Mouse (Mus musculus): ENCODE results near the gene Prss36. TPM values are rescaled to one million over a fixed set of nuclear protein-coding genes. Genes with fewer than 3 reads are reported as not detected.
A peak's percentile ranks its signal among the peaks of the same experiment; 100 is the strongest.
"Not testable (repeated sequence)": the region's sequence is repeated elsewhere in the genome, so short reads cannot be mapped to it uniquely, and the experiment has no call there.

Gene Prss36
- polyA plus RNA-seq, 1 experiment from 2014 or later: 10.9 TPM

GRCm38 (mm10) chr7:127967004-127967921 is 20.7 kb upstream of the Prss36 start, which contains the start of gene Fus:
Gene Fus (plus strand): TSS chr7:127967457.
- ATAC-seq (ENCODE audit: insufficient read depth, low FRiP score, low read depth): peak; percentile 94
- Histone ChIP-seq H3K4me3 (replicated peaks) (peak within 1 kb of the TSS; percentile 67), H3K9me3 (no peaks in the 10 kb centered on the region), H3K4me2 (peak within 1 kb of the TSS; percentile 79), H3K9ac (peak within 1 kb of the TSS; percentile 91), H3K36me3 (peaks cover 19% of the 10 kb centered on the region), H3K27me3 (replicated peaks) (no peaks in the 10 kb centered on the region), H3K4me1 (peaks cover 6% of the 10 kb centered on the region), H3K27ac (peak within 1 kb of the TSS; percentile 90)
- WGBS: under 1% methylated on average over 90 of the region's 92 CpGs

- peak overlapping the region; percentile 64 for H3K4me2 ChIP-seq
- H3K36me3 ChIP-seq: peaks cover 11% of the 10 kb centered on the region
- H3K9ac ChIP-seq: peak overlapping the region; percentile 91; the same call in 1 of the 2 replicates
- peak overlapping the region; percentile 90 for H3K27ac ChIP-seq
- peak overlapping the region; percentile 67 for H3K4me3 ChIP-seq (replicated peaks)
- H3K27me3 ChIP-seq (replicated peaks): no peaks in the 10 kb centered on the region
- peaks cover 6% of the 10 kb centered on the region for H3K4me1 ChIP-seq
- no peak for ATAC-seq (ENCODE audit: insufficient read depth, low FRiP score, low read depth)
- WGBS: 10% methylated on average over 10 of the region's 10 CpGs
- H3K9me3 ChIP-seq: no peaks in the 10 kb centered on the region
These were observed 19.9 kb upstream of the Prss36 start for GRCm38 (mm10) chr7:127966371-127966918.

GRCm38 (mm10) chr7:127959364-127959763 is 12.8 kb upstream of the Prss36 start:
- no peaks in the 10 kb centered on the region for H3K27me3 ChIP-seq (replicated peaks)
- no peak overlapping the region for H3K4me2 ChIP-seq
- no peaks in the 10 kb centered on the region for H3K36me3 ChIP-seq
- H3K9ac ChIP-seq: no peak overlapping the region
- no peak overlapping the region for H3K4me3 ChIP-seq (replicated peaks)
- WGBS: 59% methylated on average over 5 of the region's 5 CpGs
- H3K9me3 ChIP-seq: no peaks in the 10 kb centered on the region
- no peaks in the 10 kb centered on the region for H3K4me1 ChIP-seq
- H3K27ac ChIP-seq: no peak overlapping the region
- no peak for ATAC-seq (ENCODE audit: insufficient read depth, low FRiP score, low read depth)

GRCm38 (mm10) chr7:127952864-127953581 is 6.5 kb upstream of the Prss36 start:
- Histone ChIP-seq H3K36me3 (no peaks in the 10 kb centered on the region), H3K4me1 (no peaks in the 10 kb centered on the region), H3K4me2 (no peak overlapping the region), H3K9me3 (no peaks in the 10 kb centered on the region), H3K27ac (no peak overlapping the region), H3K4me3 (replicated peaks) (no peak overlapping the region), H3K9ac (no peak overlapping the region), H3K27me3 (replicated peaks) (no peaks in the 10 kb centered on the region)
- no peak for ATAC-seq (ENCODE audit: insufficient read depth, low FRiP score, low read depth)
- WGBS: 33% methylated on average over 13 of the region's 13 CpGs

- Histone ChIP-seq H3K27me3 (replicated peaks) (peaks cover 29% of the 10 kb centered on the region), H3K9me3 (no peaks in the 10 kb centered on the region), H3K4me1 (peaks cover 7% of the 10 kb centered on the region), H3K4me3 (replicated peaks) (no peak overlapping the region), H3K9ac (no peak overlapping the region), H3K36me3 (no peaks in the 10 kb centered on the region), H3K27ac (no peak overlapping the region), H3K4me2 (peak overlapping the region; percentile 38)
- 12% methylated on average over 23 of the region's 23 CpGs for WGBS
- 0 out of 2 replicates have a peak, but pooled peaks have one; percentile 24 for ATAC-seq (ENCODE audit: insufficient read depth, low FRiP score, low read depth)
These were observed 1.9 kb downstream of the Prss36 start for GRCm38 (mm10) chr7:127944614-127945013.

- H3K27ac ChIP-seq; H3K9me3 ChIP-seq; ATAC-seq (ENCODE audit: insufficient read depth, low FRiP score, low read depth); H3K4me1 ChIP-seq; H3K9ac ChIP-seq; H3K4me3 ChIP-seq (replicated peaks); H3K36me3 ChIP-seq; H3K4me2 ChIP-seq: not testable (repeated sequence)
- peaks cover 29% of the 10 kb centered on the region for H3K27me3 ChIP-seq (replicated peaks)
- WGBS: 49% methylated on average over 2 of the region's 2 CpGs
These were observed 4.4 kb downstream of the Prss36 start for GRCm38 (mm10) chr7:127942097-127942496.

GRCm38 (mm10) chr7:127936216-127936884 is 10.2 kb downstream of the Prss36 start:
- Histone ChIP-seq H3K9me3 (no peaks in the 10 kb centered on the region), H3K36me3 (no peaks in the 10 kb centered on the region), H3K27me3 (replicated peaks) (no peaks in the 10 kb centered on the region), H3K4me1 (peaks cover 26% of the 10 kb centered on the region), H3K27ac (peak overlapping the region; percentile 85; the same call in 1 of the 2 replicates), H3K9ac (peak overlapping the region; percentile 67), H3K4me2 (peak overlapping the region; percentile 96), H3K4me3 (replicated peaks) (peak overlapping the region; percentile 65)
- ATAC-seq (ENCODE audit: insufficient read depth, low FRiP score, low read depth): no peak
- 52% methylated on average over 18 of the region's 18 CpGs for WGBS

- Histone ChIP-seq H3K4me2 (peak overlapping the region; percentile 96), H3K9me3 (no peaks in the 10 kb centered on the region), H3K4me3 (replicated peaks) (peak overlapping the region; percentile 65), H3K27ac (peak overlapping the region; percentile 85), H3K27me3 (replicated peaks) (no peaks in the 10 kb centered on the region), H3K36me3 (no peaks in the 10 kb centered on the region), H3K9ac (peak overlapping the region; percentile 67), H3K4me1 (peaks cover 29% of the 10 kb centered on the region)
- under 1% methylated on average over 38 of the region's 38 CpGs for WGBS
- peak; percentile 8; the same call in 1 of the 2 replicates for ATAC-seq (ENCODE audit: insufficient read depth, low FRiP score, low read depth)
These were observed 10.8 kb downstream of the Prss36 start for GRCm38 (mm10) chr7:127935748-127936159.

GRCm38 (mm10) chr7:127935028-127935722 is 11.3 kb downstream of the Prss36 start:
- peak; percentile 90 for ATAC-seq (ENCODE audit: insufficient read depth, low FRiP score, low read depth)
- H3K4me1 ChIP-seq: peaks cover 29% of the 10 kb centered on the region
- H3K9me3 ChIP-seq: no peaks in the 10 kb centered on the region
- H3K27me3 ChIP-seq (replicated peaks): no peaks in the 10 kb centered on the region
- H3K9ac ChIP-seq: peak overlapping the region; percentile 67
- WGBS: 6% methylated on average over 32 of the region's 32 CpGs
- peak overlapping the region; percentile 65 for H3K4me3 ChIP-seq (replicated peaks)
- no peaks in the 10 kb centered on the region for H3K36me3 ChIP-seq
- H3K4me2 ChIP-seq: peak overlapping the region; percentile 96
- H3K27ac ChIP-seq: peak overlapping the region; percentile 85

GRCm38 (mm10) chr7:127934075-127934474 is 12.4 kb downstream of the Prss36 start:
- no peaks in the 10 kb centered on the region for H3K9me3 ChIP-seq
- no peak overlapping the region for H3K27ac ChIP-seq
- H3K4me1 ChIP-seq: peaks cover 29% of the 10 kb centered on the region
- no peak overlapping the region for H3K4me3 ChIP-seq (replicated peaks)
- H3K27me3 ChIP-seq (replicated peaks): no peaks in the 10 kb centered on the region
- no peak overlapping the region for H3K9ac ChIP-seq
- ATAC-seq (ENCODE audit: insufficient read depth, low FRiP score, low read depth): no peak
- no peaks in the 10 kb centered on the region for H3K36me3 ChIP-seq
- 84% methylated on average over 5 of the region's 5 CpGs for WGBS
- no peak overlapping the region for H3K4me2 ChIP-seq
